Mouse (Mus musculus) thymus, postnatal 25 days (tissue): ENCODE results near the gene Socs3.

Source experiments
- DNase-seq: peaks from one replicate; pipeline ENCODE4 v3.0.0; 2022

Socs3 gene

GRCm38 (mm10) chr11:117971646-117972242, 1.9 kb upstream of the Socs3 start:
- peak; percentile 56 for DNase-seq

- no peak for DNase-seq
These were observed 1.3 kb upstream of the Socs3 start for GRCm38 (mm10) chr11:117971100-117971499.

- DNase-seq = peak; percentile 83
These were observed 525 bp downstream of the Socs3 start for GRCm38 (mm10) chr11:117969100-117969944.

GRCm38 (mm10) chr11:117968716-117969099, 1.1 kb downstream of the Socs3 start:
- no peak for DNase-seq

- DNase-seq = peak; percentile 60
These were observed 1.7 kb downstream of the Socs3 start for GRCm38 (mm10) chr11:117968016-117968671.

- no peak for DNase-seq
These were observed 2.4 kb downstream of the Socs3 start for GRCm38 (mm10) chr11:117967249-117968015.

GRCm38 (mm10) chr11:117966506-117967100, 3.2 kb downstream of the Socs3 start:
- DNase-seq = no peak

GRCm38 (mm10) chr11:117965561-117965981, 4.3 kb downstream of the Socs3 start:
- DNase-seq = no peak

- no peak for DNase-seq
These were observed 4.8 kb downstream of the Socs3 start for GRCm38 (mm10) chr11:117965052-117965451.

- no peak for DNase-seq
These were observed 5.6 kb downstream of the Socs3 start for GRCm38 (mm10) chr11:117964294-117964693.

- no peak for DNase-seq
These were observed 6.0 kb downstream of the Socs3 start for GRCm38 (mm10) chr11:117963872-117964271.

GRCm38 (mm10) chr11:117963091-117963793, 6.6 kb downstream of the Socs3 start:
- peak; percentile 99 for DNase-seq

GRCm38 (mm10) chr11:117962228-117963067, 7.4 kb downstream of the Socs3 start:
- no peak for DNase-seq

GRCm38 (mm10) chr11:117960601-117961000, 9.2 kb downstream of the Socs3 start:
- DNase-seq = no peak

- no peak for DNase-seq
These were observed 10.0 kb downstream of the Socs3 start for GRCm38 (mm10) chr11:117959741-117960381.

- DNase-seq = no peak
These were observed 10.7 kb downstream of the Socs3 start for GRCm38 (mm10) chr11:117959166-117959565.

GRCm38 (mm10) chr11:117958197-117958596, 11.7 kb downstream of the Socs3 start:
- DNase-seq = no peak

- DNase-seq = no peak
These were observed 14.2 kb downstream of the Socs3 start for GRCm38 (mm10) chr11:117955621-117956020.

GRCm38 (mm10) chr11:117954819-117955218, 15.0 kb downstream of the Socs3 start:
- no peak for DNase-seq

- DNase-seq = peak; percentile 54
These were observed 15.8 kb downstream of the Socs3 start for GRCm38 (mm10) chr11:117954094-117954493.
